Mouse (Mus musculus) CH12.LX (cell line): ENCODE results near the gene Dixdc1. TPM values are rescaled to one million over a fixed set of nuclear protein-coding genes. Genes with fewer than 3 reads are reported as not detected.

ENCODE experiments used
- DNase-seq: peaks from one replicate; pipeline ENCODE4 v3.0.0-alpha.2; 2013; ENCODE audit errors: extremely low read depth
- H3K27ac ChIP-seq: 2 replicates; pipeline ENCODE4 v1.5.1; 2012; ENCODE audit warnings: low read depth, mild to moderate bottlenecking, control low read depth, moderate library complexity; ENCODE audit not compliant: insufficient read depth
- H3K27me3 ChIP-seq: replicated peaks from 2 replicates; pipeline ENCODE3; 2012; ENCODE audit warnings: inconsistent platforms
- H3K36me3 ChIP-seq, 2 experiments: replicated peaks in 1 of 2; 2 replicates each; pipeline versions ENCODE3 to v1.6.1; 2012; ENCODE audit warnings: inconsistent platforms in 1 of 2, low read length in 1 of 2, mild to moderate bottlenecking in 1 of 2, mixed read lengths in 1 of 2, moderate library complexity in 1 of 2; ENCODE audit not compliant: control insufficient read depth in 1 of 2, insufficient read depth in 1 of 2
- H3K4me1 ChIP-seq, 2 experiments: 2 replicates each; pipeline ENCODE4 v1.6.1; 2012; ENCODE audit warnings: inconsistent platforms in 1 of 2, moderate library complexity in 1 of 2; ENCODE audit not compliant: insufficient read depth in 2 of 2, control insufficient read depth in 1 of 2
- H3K4me2 ChIP-seq: 2 replicates; pipeline ENCODE4 v1.6.1; 2012; ENCODE audit warnings: low read depth, mild to moderate bottlenecking, control low read depth; ENCODE audit not compliant: poor library complexity, insufficient read depth, severe bottlenecking
- H3K4me3 ChIP-seq, 3 experiments: fragments of 150-350 bp in 1 of 3; sonication (generic) in 1 of 3; replicated peaks in 1 of 3; 2 replicates each; pipeline versions ENCODE3 to v1.5.1; 2011 to 2012; ENCODE audit warnings: low read depth in 2 of 3, low read length in 2 of 3, mild to moderate bottlenecking in 2 of 3, moderate library complexity in 2 of 3, control low read depth in 1 of 3, improper control_type of control experiment in 1 of 3, inconsistent platforms in 1 of 3, mixed read lengths in 1 of 3; ENCODE audit not compliant: poor library complexity in 1 of 3
- H3K79me2 ChIP-seq: replicated peaks from 2 replicates; pipeline ENCODE4 v1.6.1; 2012; ENCODE audit warnings: mild to moderate bottlenecking, moderate library complexity; ENCODE audit not compliant: control insufficient read depth, poor library complexity, insufficient read depth, severe bottlenecking; ENCODE audit errors: extremely low read depth
- H3K9ac ChIP-seq: 2 replicates; pipeline ENCODE4 v1.6.1; 2012; ENCODE audit warnings: low read depth, mild to moderate bottlenecking, control low read depth, moderate library complexity; ENCODE audit not compliant: insufficient read depth
- H3K9me3 ChIP-seq: replicated peaks from 2 replicates; pipeline ENCODE3; 2012; ENCODE audit warnings: low read length, inconsistent platforms, mixed read lengths
- CHD2 ChIP-seq: IDR thresholded peaks from 2 replicates; pipeline ENCODE4 v1.6.1; 2011; ENCODE audit warnings: low read length, improper control_type of control experiment
- CTCF ChIP-seq, 2 experiments: IDR thresholded peaks in 1 of 2; conservative IDR thresholded peaks in 1 of 2; 2 replicates each; pipeline ENCODE4 v1.5.1; 2011 to 2012; ENCODE audit warnings: low read depth in 2 of 2, low read length in 2 of 2, improper control_type of control experiment in 1 of 2, inconsistent platforms in 1 of 2, mild to moderate bottlenecking in 1 of 2, moderate library complexity in 1 of 2
- E2F4 ChIP-seq: IDR thresholded peaks from 2 replicates; pipeline ENCODE4 v1.6.1; 2011; ENCODE audit warnings: low read depth, low read length, improper control_type of control experiment; ENCODE audit not compliant: insufficient replicate concordance
- ETS1 ChIP-seq: conservative IDR thresholded peaks from 2 replicates; pipeline ENCODE4 v1.6.1; 2012; ENCODE audit warnings: low read depth, mild to moderate bottlenecking, inconsistent platforms, low read length, improper control_type of control experiment, moderate library complexity
- HCFC1 ChIP-seq: IDR thresholded peaks from 2 replicates; pipeline ENCODE4 v1.6.1; 2012; ENCODE audit warnings: low read depth, mild to moderate bottlenecking, inconsistent platforms, low read length, improper control_type of control experiment
- IRF4 ChIP-seq: IDR thresholded peaks from 2 replicates; pipeline ENCODE4 v1.6.1; 2014; ENCODE audit warnings: low read depth, mild to moderate bottlenecking, inconsistent platforms, low read length, improper control_type of control experiment
- JUN ChIP-seq: IDR thresholded peaks from 2 replicates; pipeline ENCODE4 v1.6.1; 2011; ENCODE audit warnings: low read depth, mild to moderate bottlenecking, low read length, improper control_type of control experiment, moderate library complexity; ENCODE audit not compliant: insufficient read depth
- JUND ChIP-seq: conservative IDR thresholded peaks from 2 replicates; pipeline ENCODE4 v1.6.1; 2011; ENCODE audit warnings: low read depth, low read length, improper control_type of control experiment
- MAFK ChIP-seq: IDR thresholded peaks from 2 replicates; pipeline ENCODE4 v1.6.1; 2011; ENCODE audit warnings: low read length, improper control_type of control experiment; ENCODE audit not compliant: insufficient replicate concordance
- MXI1 ChIP-seq: IDR thresholded peaks from 2 replicates; pipeline ENCODE4 v1.6.1; 2011; ENCODE audit warnings: mild to moderate bottlenecking, low read depth, low read length, improper control_type of control experiment
- NRF1 ChIP-seq: IDR thresholded peaks from 2 replicates; pipeline ENCODE4 v1.6.1; 2014; ENCODE audit warnings: low read depth, mild to moderate bottlenecking, inconsistent platforms, low read length, improper control_type of control experiment, moderate library complexity
- POLR2A ChIP-seq: IDR thresholded peaks from 2 replicates; pipeline ENCODE4 v1.6.1; 2011; ENCODE audit warnings: low read depth, mild to moderate bottlenecking, improper control_type of control experiment, low read length
- RAD21 ChIP-seq: IDR thresholded peaks from 2 replicates; pipeline ENCODE4 v1.6.1; 2011; ENCODE audit warnings: low read depth, mild to moderate bottlenecking, low read length, improper control_type of control experiment, moderate library complexity
- SMC3 ChIP-seq: IDR thresholded peaks from 2 replicates; pipeline ENCODE4 v1.6.1; 2011; ENCODE audit warnings: low read depth, low read length, improper control_type of control experiment
- ZKSCAN1 ChIP-seq: IDR thresholded peaks from 2 replicates; pipeline ENCODE4 v1.6.1; 2012; ENCODE audit warnings: low read depth, inconsistent platforms, low read length, improper control_type of control experiment, borderline replicate concordance
- dilution Hi-C: fragments of 300-500 bp; cut with MboI; formaldehyde crosslinking; loops from 2 replicates; pipeline ENCODE4 v1.14.3; 2020; ENCODE audit warnings: low sequenced_read_pairs; ENCODE audit not compliant: extremely low pct_unique_long_range_greater_than_20kb, extremely low pct_ligation_motif_present
- in situ Hi-C: fragments of 300-500 bp; cut with MboI; formaldehyde crosslinking; loops from 3 replicates; pipeline ENCODE4 v1.14.3; 2019; ENCODE audit warnings: low sequenced_read_pairs, low pct_ligation_motif_present, low pct_unique_long_range_greater_than_20kb, mixed read lengths
- polyA plus RNA-seq: library from polyadenylated mRNA; unstranded; fragments of >175 nt; gene quantifications from 2 replicates; pipeline ENCODE4 v1.2.1, GENCODE M21; 2012; ENCODE audit warnings: low read depth; ENCODE audit not compliant: insufficient read length
- total RNA-seq, 2 experiments: library from RNA; depleted of rRNA; stranded (reverse); fragments of 300-350 nt in 1 of 2; fragments of >200 nt in 1 of 2; gene quantifications; 2 replicates each; pipeline ENCODE4 v1.2.3; 2012 to 2014

The Dixdc1 gene
- total and polyA plus RNA-seq, 3 experiments: 0.13 to 0.23 (median 0.21) TPM

- TF ChIP-seq IRF4: peak; percentile 71; the same call in 1 of the 2 replicates
Observed at GRCm38 (mm10) chr9:50768107-50769002, 29.0 kb upstream of the Dixdc1 start, which contains the start of gene Fdxacb1 (continued).

GRCm38 (mm10) chr9:50767531-50768106 is 28.3 kb upstream of the Dixdc1 start:
- Histone ChIP-seq H3K9me3 (no peaks in the 10 kb centered on the region), H3K79me2 (peaks cover 6% of the 10 kb centered on the region; the same call in 1 of the 2 replicates), H3K4me1 (peaks cover 7 to 20% of the 10 kb centered on the region in 2 experiments; a peak in 2 of 4 replicates), H3K4me3 (peak overlapping the region; percentile 75 to 87 (median 86)), H3K27ac (no peak overlapping the region), H3K36me3 (peaks cover 8 to 32% of the 10 kb centered on the region in 2 experiments), H3K9ac (peak overlapping the region; percentile 79), H3K27me3 (no peaks in the 10 kb centered on the region), H3K4me2 (peak overlapping the region; percentile 86)
- DNase-seq: no peak
- in situ Hi-C loops (no loop called here), dilution Hi-C loops (no loop called here)
- TF ChIP-seq E2F4 (no peak), ZKSCAN1 (no peak), CTCF (conservative IDR thresholded peaks at IDR 0.05 in 1 of 2, IDR thresholded peaks at IDR 0.05 in 1 of 2; ENCODE audit: low read depth in 2 of 2, low read length in 2 of 2) (no peak), JUND (no peak), IRF4 (no peak), POLR2A (no peak), NRF1 (no peak), MXI1 (no peak), JUN (no peak), HCFC1 (no peak), CHD2 (no peak), MAFK (no peak), ETS1 (no peak)
- TF ChIP-seq, all 38 proteins: peak for 0

- H3K4me1 ChIP-seq: peaks cover 0 to 7% of the 10 kb centered on the region in 2 experiments; a peak in 2 of 4 replicates
- H3K27ac ChIP-seq: no peak overlapping the region
- peaks cover 0 to 8% of the 10 kb centered on the region in 2 experiments for H3K36me3 ChIP-seq
- DNase-seq: no peak
- H3K79me2 ChIP-seq: no peaks in the 10 kb centered on the region
- H3K9ac ChIP-seq: no peak overlapping the region
- in situ Hi-C loops: no loop called here
- dilution Hi-C loops: no loop called here
- H3K27me3 ChIP-seq: peaks cover 2% of the 10 kb centered on the region
- H3K4me3 ChIP-seq: no peak overlapping the region
- H3K9me3 ChIP-seq: no peaks in the 10 kb centered on the region
- no peak overlapping the region for H3K4me2 ChIP-seq
- TF ChIP-seq RAD21 (peak; percentile 20), CTCF (conservative IDR thresholded peaks at IDR 0.05 in 1 of 2, IDR thresholded peaks at IDR 0.05 in 1 of 2; ENCODE audit: low read depth in 2 of 2, low read length in 2 of 2) (peak; percentile 27 to 54; a peak in 3 of 4 replicates), JUND (no peak), SMC3 (peak; percentile 43; the same call in 1 of the 2 replicates), POLR2A (no peak)
Observed at GRCm38 (mm10) chr9:50763331-50763730, 24.0 kb upstream of the Dixdc1 start.
